Comparison of ENCODE assay signal across 12 mouse cellular contexts in genomic region chr13:54209476-54210253, GRCm38 (mm10). TPM values are rescaled to one million over a fixed set of nuclear protein-coding genes. Genes with fewer than 3 reads are reported as not detected.
DNase-seq lines count a peak whose midpoint lies in the region; ATAC-seq lines count a peak whose summit lies in the region.
"Had no signal": no experiment of that assay in that cellular context is flagged by ENCODE, and none has a peak within 500 bp of the region (broad histone marks: within the 10 kb centered on the region; RNA-seq: fewer than 3 reads in every experiment).

No protein-coding gene starts in this region.

- 17% methylated on average over 8 of the region's 8 CpGs for WGBS in liver, embryonic 15.5 days (ENCODE audit: insufficient replicate concordance)
- WGBS in hindbrain, embryonic 12.5 days, result 49% methylated on average over 8 of the region's 8 CpGs

- no peaks in the 10 kb centered on the region for H3K27me3 ChIP-seq in liver, embryonic 15.5 days
- H3K27me3 ChIP-seq in splenic B cell, adult 2 months (ENCODE audit: control insufficient read depth, insufficient read depth, low read length, poor library complexity, severe bottlenecking), result no peaks in the 10 kb centered on the region
- no peaks in the 10 kb centered on the region for H3K27me3 ChIP-seq in hindbrain, embryonic 12.5 days
- H3K27me3 ChIP-seq: liver, embryonic 13.5 days had no signal

- H3K27ac ChIP-seq in liver, embryonic 15.5 days (replicated peaks), result no peak overlapping the region
- no peak overlapping the region for H3K27ac ChIP-seq in hindbrain, embryonic 12.5 days
- H3K27ac ChIP-seq: liver, embryonic 13.5 days had no signal

- intact Hi-C loops in left cerebral cortex, postnatal 4 days (cut with DNase I), result no loop called here

- no peak overlapping the region for H3K9ac ChIP-seq in liver, embryonic 15.5 days
- H3K9ac ChIP-seq in hindbrain, embryonic 12.5 days, result no peak overlapping the region
- H3K9ac ChIP-seq: liver, embryonic 13.5 days had no signal

- no peak overlapping the region for H3K4me3 ChIP-seq in liver, embryonic 15.5 days (replicated peaks)
- H3K4me3 ChIP-seq in hindbrain, embryonic 12.5 days, result no peak overlapping the region
- H3K4me3 ChIP-seq: liver, embryonic 13.5 days had no signal

- DNase-seq in liver, result no peak
- DNase-seq in CD4-positive helper T cell, adult 2 months (ENCODE audit: low read depth, low spot score), result peak; percentile 76
- peak; percentile 67 for DNase-seq in splenic B cell, adult 2 months (ENCODE audit: low read depth, low spot score)
- no peak for DNase-seq in retina, embryonic 14.5 days (ENCODE audit: low spot score)
- DNase-seq in left cerebral cortex, postnatal 4 days, result no peak
- DNase-seq: adrenal gland, adult 8-10 months; cerebellum, adult 18-20 months; kidney, adult 9 months; liver, embryonic 13.5 days had no signal

- no peak for ATAC-seq in liver, embryonic 15.5 days (ENCODE audit: insufficient read depth)
- peak; percentile 65 to 80 for ATAC-seq in hematopoietic stem cell, adult 5-6 weeks (replicated peaks in 1 of 2; ENCODE audit: insufficient read depth in 1 of 2, low FRiP score in 2 of 2, low TSS enrichment in 1 of 2, low read depth in 1 of 2, poor library complexity in 2 of 2, severe bottlenecking in 2 of 2)
- ATAC-seq in hindbrain, embryonic 12.5 days (ENCODE audit: low FRiP score), result no peak

- H3K4me2 ChIP-seq in liver, embryonic 15.5 days, result peak overlapping the region; percentile 29
- no peak overlapping the region for H3K4me2 ChIP-seq in hindbrain, embryonic 12.5 days (replicated peaks)
- H3K4me2 ChIP-seq: liver, embryonic 13.5 days had no signal

- no peaks in the 10 kb centered on the region for H3K4me1 ChIP-seq in liver, embryonic 15.5 days (replicated peaks)
- H3K4me1 ChIP-seq in hindbrain, embryonic 12.5 days, result peaks cover 33% of the 10 kb centered on the region
- H3K4me1 ChIP-seq: liver, embryonic 13.5 days had no signal

- H3K36me3 ChIP-seq in liver, embryonic 15.5 days (replicated peaks), result no peaks in the 10 kb centered on the region
- H3K36me3 ChIP-seq in splenic B cell, adult 2 months (ENCODE audit: control insufficient read depth, insufficient read depth, low read length, poor library complexity, severe bottlenecking), result no peaks in the 10 kb centered on the region; the same call in 1 of the 2 replicates
- H3K36me3 ChIP-seq in hindbrain, embryonic 12.5 days, result no peaks in the 10 kb centered on the region
- H3K36me3 ChIP-seq: liver, embryonic 13.5 days had no signal

- no peaks in the 10 kb centered on the region for H3K9me3 ChIP-seq in liver, embryonic 15.5 days (replicated peaks)
- H3K9me3 ChIP-seq in hindbrain, embryonic 12.5 days (replicated peaks), result no peaks in the 10 kb centered on the region
- H3K9me3 ChIP-seq: liver, embryonic 13.5 days had no signal

RNA-seq across cellular contexts. Expression of gene Hrh2, which starts 17.7 kb away (rescaled TPM):
- 0.05 and 0.06 TPM in 2 replicates for polyA plus RNA-seq in liver, embryonic 15.5 days (2015; fragmentation: Nextera tagmentation; extraction: Ambion mirVana)
- total RNA-seq in hematopoietic stem cell, adult 5-6 weeks (2017), result 5.7 and 5.9 TPM in 2 replicates
- 1 to 10 TPM; 3.9 to 4.1 TPM for total RNA-seq in left cerebral cortex, postnatal 4 days (2021)
- polyA plus RNA-seq in hindbrain, embryonic 12.5 days (2016; fragmentation: Nextera tagmentation; extraction: Ambion mirVana), result 0.12 and 0.22 TPM in 2 replicates

Comparison
In these comparisons a context has a peak if more than half of its experiments do, and no peak if none do; other contexts are left out.
1. ATAC-seq: peak in hematopoietic stem cell, adult 5-6 weeks (2 of 2); none in liver, embryonic 15.5 days (single experiment) and hindbrain, embryonic 12.5 days (single experiment).
2. DNase-seq: peak in CD4-positive helper T cell, adult 2 months (single experiment) and splenic B cell, adult 2 months (single experiment); none in liver (single experiment), retina, embryonic 14.5 days (single experiment) and left cerebral cortex, postnatal 4 days (single experiment).